Mouse (Mus musculus) hindbrain, embryonic 14.5 days (tissue): ENCODE measurements at regions not wholly inside any gene's neighbourhood (a gene's known extent, or its start where the extent isn't known, plus 50 kb on each side); places are given as distances from the start of the nearest gene placed in this dataset.

Source experiments
- ATAC-seq: fragments of 200-750 bp; cut with Nextera tagmentation; 2 replicates; pipeline ENCODE4 v1.8.0; 2017; ENCODE audit warnings: moderate number of reproducible peaks, mild to moderate bottlenecking, moderate TSS enrichment, moderate library complexity; ENCODE audit not compliant: low FRiP score
- DNase-seq: peaks from one replicate; pipeline ENCODE4 v3.0.0-alpha.2; 2015; ENCODE audit warnings: low spot score
- H3K27ac ChIP-seq: fragments of 300-500 bp; sonication (generic); 2 replicates; pipeline ENCODE4 v1.5.1; 2014; ENCODE audit warnings: mild to moderate bottlenecking, moderate library complexity
- H3K27me3 ChIP-seq: fragments of 300-500 bp; sonication (generic); 2 replicates; pipeline ENCODE4 v1.6.1; 2014; ENCODE audit warnings: mild to moderate bottlenecking, low read length, mixed read lengths; ENCODE audit not compliant: control insufficient read depth, insufficient read depth
- H3K36me3 ChIP-seq: fragments of 300-500 bp; sonication (generic); replicated peaks from 2 replicates; pipeline ENCODE4 v1.6.1; 2014; ENCODE audit not compliant: control insufficient read depth, insufficient read depth
- H3K4me1 ChIP-seq: fragments of 300-500 bp; sonication (generic); replicated peaks from 2 replicates; pipeline ENCODE4 v1.6.1; 2014; ENCODE audit warnings: antibody characterized with exemption, low read length, mixed read lengths; ENCODE audit not compliant: control insufficient read depth, insufficient read depth
- H3K4me2 ChIP-seq: fragments of 300-500 bp; sonication (generic); replicated peaks from 2 replicates; pipeline ENCODE4 v1.6.1; 2014; ENCODE audit warnings: mild to moderate bottlenecking, moderate library complexity
- H3K4me3 ChIP-seq: fragments of 300-500 bp; sonication (generic); replicated peaks from 2 replicates; pipeline ENCODE4 v1.5.1; 2014; ENCODE audit warnings: mild to moderate bottlenecking, low read length
- H3K9ac ChIP-seq: fragments of 300-500 bp; sonication (generic); 2 replicates; pipeline ENCODE4 v1.6.1; 2014
- H3K9me3 ChIP-seq: fragments of 300-500 bp; sonication (generic); 2 replicates; pipeline ENCODE4 v1.6.1; 2016; ENCODE audit warnings: low read length; ENCODE audit not compliant: control insufficient read depth
- WGBS: fragments of 180-500 bp; shearing (Covaris S2); extraction: QIAGEN DNeasy Blood & Tissue Kit; methylation state at CpG from one replicate; pipeline ENCODE4 v1.1.7; 2014; 5-methylcytosine and 5-hydroxymethylcytosine counted together

GRCm38 (mm10) chr4:47818371-47819159 is 226.4 kb upstream of the Nr4a3 start:
- no peak for ATAC-seq
- no peaks in the 10 kb centered on the region for H3K27me3 ChIP-seq
- H3K36me3 ChIP-seq: no peaks in the 10 kb centered on the region
- DNase-seq: no peak
- 95% methylated on average over 18 of the region's 18 CpGs for WGBS
- H3K9me3 ChIP-seq: no peaks in the 10 kb centered on the region
- H3K27ac ChIP-seq: no peak overlapping the region
- no peak overlapping the region for H3K9ac ChIP-seq
- no peak overlapping the region for H3K4me3 ChIP-seq
- H3K4me1 ChIP-seq: no peaks in the 10 kb centered on the region
- H3K4me2 ChIP-seq: no peak overlapping the region

- Histone ChIP-seq H3K4me2 (no peak overlapping the region), H3K4me3 (no peak overlapping the region), H3K27me3 (no peaks in the 10 kb centered on the region), H3K36me3 (no peaks in the 10 kb centered on the region), H3K27ac (no peak overlapping the region), H3K9ac (no peak overlapping the region), H3K4me1 (no peaks in the 10 kb centered on the region), H3K9me3 (no peaks in the 10 kb centered on the region)
- ATAC-seq (no peak), DNase-seq (no peak)
- WGBS: 91% methylated on average over 1 of the region's 1 CpGs
These were observed 224.4 kb upstream of the Nr4a3 start for GRCm38 (mm10) chr4:47820562-47820961.

DNA sequence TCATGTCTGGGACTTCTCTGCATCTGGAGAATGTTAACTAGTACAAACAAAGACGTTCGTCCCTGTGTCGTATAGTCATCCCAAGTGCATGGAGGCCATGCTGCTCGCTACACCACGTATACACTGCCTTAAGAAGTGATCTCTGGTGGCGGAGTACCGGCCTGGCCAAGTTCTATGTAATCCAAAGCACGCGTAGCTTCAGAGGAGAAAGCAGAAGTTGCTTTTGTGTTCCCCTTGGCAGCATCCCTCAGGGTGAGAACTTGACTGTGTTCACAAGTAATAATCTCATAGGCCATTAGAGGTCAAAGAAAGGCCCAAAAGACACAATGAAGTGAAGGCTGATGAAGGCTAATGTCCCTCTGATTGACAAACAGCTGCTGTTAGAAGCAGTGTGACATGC is 221.7 kb upstream of the Nr4a3 start:
- Histone ChIP-seq H3K36me3 (no peaks in the 10 kb centered on the region), H3K9me3 (no peaks in the 10 kb centered on the region), H3K9ac (no peak overlapping the region), H3K27ac (no peak overlapping the region), H3K27me3 (no peaks in the 10 kb centered on the region), H3K4me2 (no peak overlapping the region), H3K4me1 (no peaks in the 10 kb centered on the region), H3K4me3 (no peak overlapping the region)
- no peak for ATAC-seq
- 88% methylated on average over 9 of the region's 9 CpGs for WGBS
- DNase-seq: no peak

DNA sequence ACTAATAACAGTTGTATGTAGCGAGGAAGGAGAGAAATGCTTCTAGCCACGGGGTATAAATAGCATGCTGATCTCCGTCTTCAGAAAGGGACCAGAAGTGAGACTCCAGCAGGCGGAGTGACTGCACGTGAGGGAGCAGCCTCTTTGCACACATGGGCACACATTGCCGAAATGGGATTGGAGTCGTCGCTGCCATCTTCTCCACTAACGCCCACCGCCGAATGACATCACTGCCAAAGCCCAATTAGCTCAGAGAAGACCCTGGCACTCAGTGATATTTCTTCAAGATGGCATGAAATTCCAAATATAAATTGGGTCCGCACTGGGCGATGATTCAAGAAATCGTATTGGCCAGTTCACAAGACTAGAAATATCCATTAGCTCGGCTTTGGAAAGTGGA is 220.9 kb upstream of the Nr4a3 start:
- Histone ChIP-seq H3K4me1 (no peaks in the 10 kb centered on the region), H3K4me2 (no peak overlapping the region), H3K9ac (no peak overlapping the region), H3K27me3 (no peaks in the 10 kb centered on the region), H3K36me3 (no peaks in the 10 kb centered on the region), H3K9me3 (no peaks in the 10 kb centered on the region), H3K27ac (no peak overlapping the region), H3K4me3 (no peak overlapping the region)
- whole genome bisulfite sequencing: 88% methylated on average over 15 of the region's 15 CpGs
- ATAC-seq: no peak
- DNase-seq: no peak

- Histone ChIP-seq H3K9me3 (no peaks in the 10 kb centered on the region), H3K4me3 (no peak overlapping the region), H3K4me1 (no peaks in the 10 kb centered on the region), H3K27me3 (no peaks in the 10 kb centered on the region), H3K9ac (no peak overlapping the region), H3K36me3 (no peaks in the 10 kb centered on the region), H3K4me2 (no peak overlapping the region), H3K27ac (no peak overlapping the region)
- ATAC-seq: no peak
- DNase-seq: no peak
- 78% methylated on average over 2 of the region's 2 CpGs for WGBS
These were observed 212.0 kb upstream of the Nr4a3 start for GRCm38 (mm10) chr4:47832905-47833304.

DNA sequence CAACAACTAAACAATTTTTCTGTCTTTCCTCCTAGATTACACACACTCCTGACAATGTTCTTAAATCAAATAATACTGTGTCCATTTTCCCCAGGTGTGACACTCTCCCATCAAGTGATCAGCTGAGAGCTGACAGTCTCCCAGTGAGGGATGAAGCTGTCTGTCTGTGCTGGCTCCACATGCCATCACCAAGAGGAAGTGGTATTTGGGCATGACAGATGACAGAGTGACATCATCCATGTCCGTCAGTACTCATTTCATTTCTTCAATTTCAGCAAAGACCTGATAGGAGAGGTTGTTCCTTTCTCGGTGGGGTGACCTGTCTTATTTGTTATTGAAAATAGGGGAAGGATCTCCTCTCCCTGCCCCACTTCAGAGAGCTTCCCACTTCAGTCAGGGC is 206.5 kb upstream of the Nr4a3 start:
- WGBS: 85% methylated on average over 2 of the region's 2 CpGs
- Histone ChIP-seq H3K4me2 (no peak overlapping the region), H3K36me3 (no peaks in the 10 kb centered on the region), H3K4me1 (no peaks in the 10 kb centered on the region), H3K9me3 (no peaks in the 10 kb centered on the region), H3K9ac (no peak overlapping the region), H3K4me3 (no peak overlapping the region), H3K27ac (no peak overlapping the region), H3K27me3 (no peaks in the 10 kb centered on the region)
- DNase-seq (no peak), ATAC-seq (no peak)

GRCm38 (mm10) chr4:47842128-47842656 is 202.8 kb upstream of the Nr4a3 start:
- DNase-seq (no peak), ATAC-seq (no peak)
- 53% methylated on average over 3 of the region's 3 CpGs for WGBS
- H3K4me2 ChIP-seq: no peak overlapping the region
- no peaks in the 10 kb centered on the region for H3K9me3 ChIP-seq
- H3K27me3 ChIP-seq: no peaks in the 10 kb centered on the region
- H3K36me3 ChIP-seq: no peaks in the 10 kb centered on the region
- H3K4me1 ChIP-seq: 0 out of 2 replicates have a peak, but pooled peaks cover 3% of the 10 kb centered on the region
- no peak overlapping the region for H3K9ac ChIP-seq
- H3K27ac ChIP-seq: no peak overlapping the region
- no peak overlapping the region for H3K4me3 ChIP-seq

GRCm38 (mm10) chr4:47845239-47845638 is 199.7 kb upstream of the Nr4a3 start:
- 0 out of 2 replicates have a peak, but pooled peaks cover 3% of the 10 kb centered on the region for H3K4me1 ChIP-seq
- DNase-seq (no peak), ATAC-seq (no peak)
- no peaks in the 10 kb centered on the region for H3K27me3 ChIP-seq
- H3K4me3 ChIP-seq: no peak overlapping the region
- H3K9me3 ChIP-seq: no peaks in the 10 kb centered on the region
- H3K36me3 ChIP-seq: no peaks in the 10 kb centered on the region
- no peak overlapping the region for H3K4me2 ChIP-seq
- H3K9ac ChIP-seq: no peak overlapping the region
- H3K27ac ChIP-seq: no peak overlapping the region
- WGBS: 59% methylated on average over 4 of the region's 4 CpGs

DNA sequence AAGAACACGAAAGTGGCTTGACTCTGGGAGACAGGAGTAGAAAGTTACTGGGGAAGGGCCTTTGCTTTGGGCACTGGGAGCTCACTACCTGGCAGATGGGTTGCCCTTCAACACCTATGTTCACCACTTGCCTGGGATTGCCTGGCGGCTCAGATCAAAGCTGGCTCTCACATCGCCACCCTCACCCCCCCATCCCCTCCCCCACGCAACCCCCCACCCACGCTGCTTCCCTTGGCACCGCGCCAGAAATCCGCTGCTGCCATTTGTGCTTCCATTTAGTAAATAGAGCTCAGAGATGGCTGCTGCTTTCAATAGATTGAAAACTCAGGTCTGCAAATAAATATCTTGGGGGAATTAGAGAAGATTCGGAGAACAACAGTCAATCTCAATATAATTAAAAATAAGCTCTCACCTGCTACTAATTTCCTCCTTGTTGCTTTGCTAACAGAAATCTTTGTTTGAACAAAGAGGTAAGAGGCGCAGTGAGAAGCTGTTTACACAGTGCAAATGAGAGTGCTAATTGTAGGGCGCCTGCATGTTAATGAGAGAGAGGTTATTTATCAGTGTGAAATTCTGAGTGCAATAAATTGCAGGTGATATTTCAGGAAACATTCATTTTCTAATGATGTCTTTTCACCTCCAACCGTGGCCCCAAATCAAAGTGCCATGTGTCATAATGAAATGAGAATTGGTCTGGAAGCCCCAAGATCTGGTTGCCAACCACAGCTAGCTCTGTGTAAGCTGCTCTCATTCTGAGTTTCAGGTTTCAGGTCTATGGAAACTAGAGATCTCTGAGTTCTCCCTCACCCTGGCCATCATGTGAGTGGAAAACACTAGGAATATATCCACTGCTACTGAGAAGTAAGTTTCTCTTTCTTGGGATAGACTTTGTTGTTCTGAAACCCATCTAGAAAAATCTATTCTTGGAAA is 198.3 kb upstream of the Nr4a3 start:
- 42% methylated on average over 12 of the region's 12 CpGs for WGBS
- peak; percentile 60; the same call in 1 of the 2 replicates for ATAC-seq
- H3K4me2 ChIP-seq: 0 out of 2 replicates have a peak overlapping the region, but pooled peaks have one; percentile 1
- no peak overlapping the region for H3K4me3 ChIP-seq
- 0 out of 2 replicates have a peak, but pooled peaks cover 3% of the 10 kb centered on the region for H3K4me1 ChIP-seq
- no peak overlapping the region for H3K9ac ChIP-seq
- no peaks in the 10 kb centered on the region for H3K27me3 ChIP-seq
- H3K9me3 ChIP-seq: no peaks in the 10 kb centered on the region
- H3K27ac ChIP-seq: peak overlapping the region; percentile 64
- H3K36me3 ChIP-seq: no peaks in the 10 kb centered on the region
- DNase-seq: peak; percentile 38
